Mouse (Mus musculus) mouse embryonic stem cell (cell line): ENCODE measurements at regions not wholly inside any gene's neighbourhood (a gene's known extent, or its start where the extent isn't known, plus 50 kb on each side); places are given as distances from the start of the nearest gene placed in this dataset.

Experiments
- in situ Hi-C, 2 experiments: fragments of 300-500 bp; cut with MboI; formaldehyde crosslinking; loops; 1 replicate in 1 of 2; 3 replicates in 1 of 2; pipeline ENCODE4 v1.14.3; 2019 to 2020; ENCODE audit warnings: low sequenced_read_pairs in 2 of 2, low pct_unique_long_range_greater_than_20kb in 1 of 2, mixed read lengths in 1 of 2; ENCODE audit not compliant: unreplicated experiment in 1 of 2

DNA sequence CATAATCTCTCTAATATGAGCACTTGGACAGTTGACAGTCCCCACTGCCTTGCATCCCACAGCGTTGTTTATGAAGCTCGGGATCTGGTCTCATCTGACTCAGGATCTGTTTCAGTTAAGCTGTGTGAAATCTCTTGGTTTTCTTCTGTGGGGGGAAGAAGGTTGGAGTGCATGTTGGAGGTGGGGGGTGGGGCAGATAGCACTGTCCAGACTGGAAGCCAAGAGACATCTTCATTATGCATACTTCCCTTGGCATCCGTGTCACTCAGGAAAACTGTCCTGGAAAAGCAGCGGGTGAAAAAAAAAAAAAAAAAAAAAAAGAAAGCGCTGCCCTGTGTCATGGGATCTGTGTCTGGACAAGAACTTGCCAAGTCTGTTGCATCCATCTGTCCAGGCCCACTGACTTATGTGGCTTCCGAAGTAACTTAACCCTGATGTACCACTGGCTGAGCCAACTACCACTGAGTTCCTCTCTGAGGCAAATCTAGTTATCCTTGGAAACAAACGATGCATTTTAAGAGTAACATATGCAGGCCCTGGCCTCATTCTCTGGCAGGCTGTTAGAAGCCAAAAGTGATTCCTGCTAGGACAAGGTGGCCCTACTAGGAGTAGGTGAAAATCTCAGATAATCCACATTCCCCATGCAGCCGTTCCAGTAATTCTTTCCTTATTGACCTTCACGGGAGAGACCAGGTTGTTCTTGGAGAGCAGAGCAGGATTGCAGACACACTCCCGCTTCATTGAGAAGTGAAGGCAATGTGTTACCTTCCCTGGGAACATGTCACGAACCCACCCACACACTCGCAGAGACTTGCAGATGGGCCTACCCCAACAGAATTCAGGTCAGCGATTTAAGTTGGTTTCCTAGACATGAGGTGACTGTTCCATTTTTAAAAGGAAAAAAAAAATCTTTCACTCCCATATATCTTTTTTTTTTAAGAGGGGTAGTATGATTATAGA, 439.7 kb downstream of the Epha4 start:
- in situ Hi-C loops: no loop called here

DNA sequence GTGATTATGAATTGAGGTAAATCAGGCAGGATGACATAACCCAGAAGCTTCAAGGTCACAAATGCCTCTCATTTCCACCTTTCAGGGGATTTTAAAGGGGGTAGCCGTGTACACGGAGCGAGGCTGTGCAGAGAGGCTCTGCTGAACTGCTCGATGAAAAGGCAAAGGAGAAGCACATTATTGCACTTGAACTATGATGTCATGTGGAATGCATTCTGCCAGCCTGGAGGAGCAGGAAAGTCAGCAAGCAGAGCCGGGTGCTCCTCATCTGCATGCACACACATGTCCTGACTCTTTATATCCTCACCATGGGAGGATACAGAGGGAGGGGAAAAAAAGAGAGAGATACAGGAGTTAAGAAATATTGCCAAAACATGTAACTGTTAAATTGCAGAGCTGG, 434.1 kb downstream of the Epha4 start:
- in situ Hi-C loops: no loop called here

DNA sequence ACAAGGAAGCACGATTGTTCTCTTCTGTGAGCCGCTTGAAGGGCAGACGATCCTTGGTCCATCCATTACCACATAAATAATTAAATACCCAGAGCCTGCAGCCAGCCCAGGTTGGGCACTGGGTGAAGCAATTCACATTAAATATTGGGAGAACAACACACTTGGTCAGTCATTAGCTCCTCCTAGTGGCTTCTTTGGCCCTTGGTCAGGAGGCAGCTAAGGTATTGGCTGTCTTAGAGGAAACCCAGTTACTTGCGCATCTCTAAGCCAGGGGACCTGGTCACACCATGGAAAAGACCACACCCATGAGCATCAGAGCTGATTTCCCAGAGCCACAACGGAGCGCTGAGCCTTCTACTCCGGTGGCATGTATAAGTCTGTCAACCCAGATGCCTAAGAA, 433.2 kb downstream of the Epha4 start:
- in situ Hi-C loops: no loop called here

DNA sequence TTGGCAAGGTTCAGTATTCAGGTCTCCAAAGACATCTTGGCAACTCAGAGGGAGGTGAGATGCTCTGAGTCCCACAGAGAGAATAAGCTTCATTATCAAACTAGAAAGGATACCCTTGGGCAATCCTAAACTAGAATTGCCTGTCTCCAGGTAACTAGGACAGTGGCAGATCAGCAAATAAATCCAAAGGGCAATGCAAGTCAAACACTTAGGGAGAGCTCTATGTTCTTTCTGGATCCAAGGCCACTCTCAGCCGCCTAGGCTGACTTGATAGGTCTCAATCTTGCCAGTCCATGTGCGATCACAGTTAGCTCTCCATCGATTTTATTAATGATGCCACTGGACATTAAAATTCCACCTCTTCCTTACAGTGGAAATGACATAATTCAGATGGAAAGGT, 432.5 kb downstream of the Epha4 start:
- in situ Hi-C loops: no loop called here

DNA sequence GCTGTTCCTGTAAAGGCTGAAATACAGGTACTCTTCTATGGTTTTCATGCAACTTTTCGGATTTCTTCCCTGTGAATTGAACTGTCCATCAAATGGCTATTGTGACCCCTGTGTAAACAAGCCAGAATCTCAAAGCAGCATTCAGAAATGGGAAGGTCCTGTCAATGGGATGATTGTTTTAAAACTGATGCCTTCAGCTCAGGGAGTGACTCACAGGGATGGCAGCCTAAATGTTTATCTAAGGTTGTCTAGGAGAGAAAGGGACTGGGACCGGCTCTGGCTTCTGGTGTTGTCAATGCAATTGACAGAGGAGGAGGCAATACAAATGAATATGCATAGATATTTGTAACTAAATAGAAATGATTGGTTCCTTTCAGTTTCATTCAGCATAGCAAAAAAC, 421.3 kb downstream of the Epha4 start:
- in situ Hi-C loops: no loop called here

DNA sequence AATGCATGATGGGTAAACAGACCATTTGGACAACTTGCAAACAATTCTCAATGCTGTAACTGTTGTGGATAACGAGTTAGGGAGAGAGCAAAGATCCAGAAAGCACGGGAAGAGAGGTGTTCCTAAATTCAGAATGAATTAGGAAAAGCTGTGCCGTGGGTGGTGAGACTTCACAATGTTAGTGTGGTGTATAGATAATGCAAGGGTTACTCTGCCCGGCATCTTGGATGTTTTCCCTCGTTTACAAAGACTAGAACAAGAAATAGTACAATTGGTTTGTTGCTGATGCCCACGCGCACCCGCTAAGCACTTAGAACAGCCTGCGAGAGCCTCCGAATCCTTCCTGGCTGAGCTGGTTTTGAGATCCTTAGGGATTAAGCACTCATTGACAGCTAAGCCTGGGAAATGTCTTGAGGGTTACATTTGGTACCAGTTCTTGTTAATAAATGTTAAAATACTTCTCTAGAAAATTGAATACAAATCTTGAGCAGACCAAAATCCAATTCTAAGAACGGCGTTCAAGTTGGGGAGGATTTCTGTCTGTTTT, 413.1 kb downstream of the Epha4 start:
- in situ Hi-C loops: no loop called here

DNA sequence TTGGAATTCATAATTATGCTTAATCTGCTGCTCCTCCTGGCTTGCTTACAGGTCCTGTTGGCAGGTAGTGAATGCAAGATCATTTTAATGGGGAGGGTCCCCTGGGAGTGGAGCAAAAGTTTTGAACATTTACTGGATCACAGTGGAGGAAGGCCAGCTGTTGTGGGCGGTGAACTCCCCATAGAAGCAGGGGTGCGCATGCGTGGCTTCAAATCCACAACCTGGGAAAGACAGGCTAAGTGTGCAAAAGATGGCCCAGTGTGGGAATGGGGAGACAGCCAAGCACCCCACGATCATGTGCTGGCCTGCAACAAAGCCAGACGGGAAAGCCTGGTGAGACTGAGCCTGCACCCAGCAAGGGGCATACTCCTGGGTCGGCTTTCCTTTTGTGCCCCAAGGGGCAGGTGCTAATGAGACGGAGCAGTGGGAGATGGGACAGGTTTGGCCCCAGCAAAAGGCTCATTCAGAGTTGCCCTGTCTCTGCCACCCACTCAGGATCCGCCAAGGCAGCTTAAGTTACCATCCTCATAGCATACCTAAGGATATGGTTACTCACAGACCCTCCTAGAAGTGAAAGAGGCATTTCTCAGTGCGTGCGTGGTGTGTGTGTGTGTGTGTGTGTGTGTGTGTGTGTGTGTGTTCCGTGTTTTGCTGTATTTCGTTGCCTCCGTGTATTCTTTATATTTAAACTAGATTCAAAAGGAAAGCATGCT, 412.3 kb downstream of the Epha4 start:
- in situ Hi-C loops: no loop called here

DNA sequence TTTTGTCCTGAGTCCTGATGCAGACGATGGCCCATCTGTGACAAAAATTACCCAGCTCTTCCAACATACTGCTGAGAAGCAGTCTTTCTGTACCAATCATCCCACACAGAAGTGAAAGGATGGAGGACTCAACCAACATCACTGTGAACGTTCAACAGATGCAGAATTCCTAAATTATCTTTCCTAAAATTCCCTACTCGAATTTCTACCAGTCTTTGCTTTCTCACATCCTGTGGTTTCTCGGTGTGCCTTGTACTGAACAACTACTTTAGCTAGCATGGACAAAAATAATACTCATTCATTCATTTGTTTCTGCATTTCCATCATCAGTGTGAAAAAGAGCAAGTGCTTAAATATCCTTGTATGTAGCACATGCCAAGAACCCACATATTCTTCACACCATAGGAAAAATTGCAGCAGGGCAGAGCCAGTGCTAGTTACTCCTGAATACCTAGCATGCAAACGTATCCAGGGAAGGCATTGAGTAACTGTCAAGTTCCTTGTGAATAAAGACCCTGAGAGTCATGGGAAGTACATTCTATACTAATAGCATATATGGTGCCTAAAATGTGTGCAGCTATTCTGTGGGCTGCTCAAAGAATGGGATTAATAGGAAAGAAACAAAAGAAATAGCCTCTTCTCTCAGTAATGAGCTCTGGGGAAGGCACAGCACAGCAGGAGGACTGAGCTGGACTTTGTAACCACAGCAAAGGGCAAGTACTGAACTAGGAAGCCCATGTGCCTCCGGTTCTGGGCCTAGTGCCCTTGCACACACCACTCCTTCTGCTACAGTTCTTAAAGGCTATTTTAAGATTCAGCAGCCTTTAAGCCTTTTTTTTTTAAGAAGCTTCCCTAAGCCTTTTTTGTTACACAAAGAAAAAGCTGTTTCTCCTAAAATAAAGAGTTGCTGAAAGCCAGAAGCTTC, 404.8 kb downstream of the Epha4 start:
- in situ Hi-C loops: no loop called here

DNA sequence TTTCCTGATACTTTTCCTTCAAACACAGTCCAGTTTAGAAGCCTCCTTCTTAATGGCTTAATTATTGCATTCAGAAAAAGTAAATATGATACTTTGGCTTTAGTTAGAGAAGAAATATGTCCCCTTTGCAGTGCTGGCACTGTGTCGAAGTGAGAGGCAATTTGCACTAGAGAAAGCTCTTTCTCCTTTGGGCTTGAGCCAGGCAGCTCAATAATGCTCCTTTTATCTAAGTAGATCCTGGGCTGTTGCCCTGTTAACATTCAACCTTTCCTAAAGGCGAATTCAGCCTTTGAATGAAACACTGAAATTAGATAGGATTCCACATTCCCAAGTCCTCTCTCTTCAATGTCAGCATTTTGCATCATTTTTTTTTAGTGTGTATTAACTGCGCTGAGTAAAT, 386.5 kb downstream of the Epha4 start:
- in situ Hi-C loops: no loop called here

DNA sequence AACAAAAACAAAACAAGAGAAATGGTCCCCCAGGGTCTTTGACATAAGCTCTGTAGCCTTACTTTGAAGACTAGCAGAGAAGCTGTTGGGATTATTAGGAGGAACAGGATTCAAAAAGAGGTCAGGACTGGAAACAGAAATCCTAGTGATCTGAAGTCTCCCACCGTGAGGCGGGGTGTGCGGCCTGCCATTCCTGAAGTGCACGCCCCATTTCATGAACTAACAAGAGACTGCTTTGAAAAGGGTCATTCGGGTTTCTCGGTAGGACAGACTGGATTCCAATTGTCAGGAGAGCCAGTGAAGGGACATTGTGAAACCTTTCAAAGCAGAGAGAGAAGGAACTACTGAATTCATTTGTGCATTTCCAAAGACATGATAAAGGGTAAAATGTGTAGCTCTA, 377.2 kb downstream of the Epha4 start:
- in situ Hi-C loops: no loop called here

DNA sequence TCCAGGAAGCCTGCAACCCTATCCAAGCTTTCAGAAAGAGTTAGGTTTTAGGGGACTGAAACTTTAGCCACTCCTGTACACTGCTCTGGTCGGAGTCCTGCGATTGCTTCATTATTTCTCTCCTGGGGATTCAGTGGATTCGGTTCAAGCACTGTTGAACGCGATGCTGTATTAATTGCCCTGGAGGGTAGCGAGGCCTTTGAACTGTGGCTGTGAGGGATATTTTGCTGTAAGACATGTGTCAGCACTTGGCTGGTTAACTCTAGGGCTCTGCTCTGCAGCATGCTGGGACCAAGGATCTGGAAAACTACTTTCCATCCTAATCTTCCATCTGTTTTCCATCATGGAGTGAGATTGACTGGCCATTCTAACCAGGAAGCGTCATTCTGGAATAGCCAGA, 374.0 kb downstream of the Epha4 start:
- in situ Hi-C loops: no loop called here

DNA sequence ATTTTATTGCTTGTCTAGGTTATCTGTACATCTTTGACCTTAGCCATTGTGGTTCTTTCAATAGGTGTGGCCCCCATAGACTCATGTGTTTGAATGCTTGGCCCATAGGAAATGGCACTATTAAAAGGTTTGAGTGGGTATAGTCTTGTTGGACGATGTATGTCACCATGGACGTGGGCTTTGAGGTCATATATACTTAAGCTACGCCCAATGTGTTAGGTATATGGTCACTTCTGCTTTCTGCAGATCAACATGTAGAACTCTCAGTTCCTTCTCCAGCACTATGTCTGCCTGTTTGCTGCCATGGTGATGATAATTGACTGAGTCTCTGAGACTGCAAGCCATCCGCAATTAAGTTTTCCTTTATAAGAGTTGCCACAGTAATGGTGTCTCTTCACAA, 366.8 kb downstream of the Epha4 start:
- in situ Hi-C loops: no loop called here

DNA sequence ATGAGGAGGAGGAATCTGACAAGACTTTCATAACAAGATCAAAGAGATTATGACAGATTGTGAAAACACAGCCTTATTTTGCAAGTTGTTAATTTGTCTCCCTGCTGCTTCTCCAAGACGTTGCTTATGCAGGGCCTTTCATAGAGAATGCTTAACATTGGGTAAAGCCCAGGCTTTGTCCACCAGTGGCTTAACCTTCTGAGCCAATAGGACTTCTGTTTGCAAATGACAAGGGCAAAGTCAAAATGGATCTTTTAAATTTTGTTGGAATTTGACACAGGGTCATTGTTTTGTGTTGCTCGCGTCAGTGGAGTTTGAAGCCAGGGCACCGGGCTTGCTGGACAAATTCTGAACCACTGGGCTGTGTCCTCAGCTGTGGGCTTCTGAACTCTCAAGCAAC, 346.6 kb downstream of the Epha4 start:
- in situ Hi-C loops: no loop called here

DNA sequence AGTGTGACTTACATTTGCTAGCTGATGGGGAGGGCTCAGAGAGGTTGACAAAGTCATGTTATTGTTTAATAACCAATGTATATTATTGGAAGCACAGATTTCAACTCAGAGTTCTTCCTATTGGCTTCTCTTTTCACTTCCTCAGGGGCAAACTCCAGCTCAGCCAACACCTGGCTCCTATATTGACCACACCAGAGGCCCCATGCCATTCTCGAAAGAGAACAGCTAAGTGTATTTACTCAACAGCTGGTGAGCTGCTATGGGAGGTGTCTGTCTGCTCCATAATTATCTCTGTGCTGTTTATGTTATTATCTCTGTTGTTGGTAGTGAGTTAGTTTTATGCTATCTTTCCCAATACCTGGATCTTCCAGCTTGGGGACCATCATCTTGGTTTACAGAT, 342.4 kb downstream of the Epha4 start:
- in situ Hi-C loops: no loop called here

DNA sequence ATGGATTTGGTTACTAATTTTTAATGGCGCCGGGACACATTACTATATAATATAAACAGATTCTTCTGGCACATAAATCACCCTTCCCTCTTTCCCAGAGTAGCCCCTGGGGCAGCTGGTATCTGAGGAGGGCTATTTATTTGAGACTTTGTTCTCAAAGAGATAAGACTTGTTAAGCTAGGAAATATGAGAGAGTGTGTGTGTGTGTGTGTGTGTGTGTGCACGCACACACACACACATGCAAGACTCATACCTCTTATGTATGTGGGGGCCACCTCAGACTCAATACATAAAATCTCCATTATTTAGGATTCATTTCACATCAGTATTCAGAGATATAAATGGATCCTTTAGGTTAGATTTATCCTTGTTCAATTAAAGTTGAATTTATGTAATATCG, 340.1 kb downstream of the Epha4 start:
- in situ Hi-C loops: no loop called here

DNA sequence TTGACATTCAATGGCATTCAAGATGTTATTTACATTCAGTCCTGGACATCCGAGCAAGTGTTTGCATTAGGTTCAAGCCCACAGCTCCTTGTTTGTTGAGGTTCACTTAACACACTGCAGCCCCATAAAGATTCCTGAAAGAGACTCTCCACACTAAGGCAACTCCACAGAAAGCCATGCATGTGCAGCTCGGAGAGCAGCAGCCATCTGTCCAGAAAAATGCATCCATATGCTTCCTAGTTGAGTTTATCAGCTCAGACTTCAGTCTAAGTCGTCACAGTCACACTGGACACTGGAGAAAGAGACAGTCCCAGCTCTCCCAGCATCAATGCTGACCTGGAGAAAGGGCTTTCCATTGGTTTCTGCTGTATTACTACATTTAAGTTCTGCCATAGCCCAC, 339.7 kb downstream of the Epha4 start:
- in situ Hi-C loops: no loop called here

DNA sequence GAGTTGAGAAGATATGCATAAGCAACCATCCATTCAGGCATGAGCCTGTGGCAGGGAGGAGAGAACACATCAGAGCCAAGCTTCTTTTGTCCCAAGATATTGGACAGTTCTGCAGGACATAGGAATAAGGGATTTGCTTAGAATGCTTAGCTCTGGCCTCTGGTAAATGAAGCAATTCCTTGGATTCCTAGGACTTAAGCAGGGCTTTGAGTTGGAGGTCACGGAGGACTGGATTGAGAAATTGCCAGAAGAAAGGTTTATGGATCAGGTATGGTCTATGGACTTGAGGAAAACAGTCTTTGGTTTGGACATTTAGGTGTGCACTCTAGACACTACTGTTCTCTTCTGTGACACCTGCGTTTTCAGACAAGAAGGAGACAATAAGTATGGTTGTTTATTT, 338.4 kb downstream of the Epha4 start:
- in situ Hi-C loops: no loop called here

DNA sequence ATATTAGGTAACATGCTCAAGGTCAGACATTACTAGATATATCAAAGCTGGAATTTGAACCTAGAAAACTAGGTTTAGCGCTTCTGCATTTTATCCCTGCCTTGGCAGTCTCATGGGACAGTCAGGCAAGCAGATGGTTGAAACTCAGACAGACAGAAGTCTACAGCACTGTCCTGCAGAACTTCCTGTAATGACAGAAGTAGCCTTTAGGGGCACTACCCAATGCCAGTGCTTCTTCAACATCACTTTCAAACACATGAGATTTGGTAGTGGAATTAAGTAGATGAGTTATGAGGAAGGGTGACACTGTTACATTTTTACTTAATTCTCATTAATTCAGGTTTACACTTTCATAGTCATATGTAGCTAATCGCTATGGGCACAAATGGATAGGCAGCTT, 330.9 kb downstream of the Epha4 start:
- in situ Hi-C loops: no loop called here

DNA sequence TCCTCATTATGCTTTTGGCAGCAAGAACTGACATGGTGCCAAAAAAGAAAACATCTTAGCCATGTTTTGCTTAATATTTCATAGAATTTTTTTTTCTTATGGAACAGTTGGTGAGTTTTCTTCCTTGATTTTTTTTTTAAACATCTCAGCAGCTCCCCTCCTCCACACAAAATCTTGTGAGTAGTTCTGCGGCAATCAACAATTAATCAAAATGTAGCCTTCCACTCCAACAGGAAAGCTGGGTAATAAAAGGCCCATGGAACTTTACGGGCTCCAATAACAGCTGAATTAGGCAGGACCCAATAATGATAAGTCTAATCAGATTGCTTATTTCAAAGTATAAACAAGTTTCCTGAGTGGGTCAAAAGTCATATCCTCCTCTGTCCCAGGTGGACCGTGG, 324.7 kb downstream of the Epha4 start:
- in situ Hi-C loops: no loop called here
